Mouse (Mus musculus): ENCODE measurements at regions not wholly inside any gene's neighbourhood (a gene's known extent, or its start where the extent isn't known, plus 50 kb on each side); places are given as distances from the start of the nearest gene placed in this dataset.
A peak's percentile ranks its signal among the peaks of the same experiment; 100 is the strongest.

GRCm38 (mm10) chr2:180854349-180855004 is 66.3 kb downstream of the Ythdf1 start:
- H3K36me3 ChIP-seq = no peaks in the 10 kb centered on the region
- H3K4me1 ChIP-seq (replicated peaks) = peaks cover 23% of the 10 kb centered on the region
- no peaks in the 10 kb centered on the region for H3K9me3 ChIP-seq
- H3K27ac ChIP-seq (replicated peaks) = peak overlapping the region; percentile 83
- peak overlapping the region; percentile 23 for H3K9ac ChIP-seq
- WGBS = 2% methylated on average over 8 of the region's 8 CpGs
- ATAC-seq (ENCODE audit: low FRiP score, low read depth) = peak; percentile 40
- 0 out of 2 replicates have a peak overlapping the region, but pooled peaks have one; percentile 10 for H3K4me3 ChIP-seq
- peak overlapping the region; percentile 53 for H3K4me2 ChIP-seq
- H3K27me3 ChIP-seq = 0 out of 2 replicates have a peak, but pooled peaks cover 2% of the 10 kb centered on the region

GRCm38 (mm10) chr2:180847497-180847896 is 70.8 kb upstream of the Bhlhe23 start:
- H3K4me3 ChIP-seq = no peak overlapping the region
- peaks cover 13% of the 10 kb centered on the region; the same call in 1 of the 2 replicates for H3K4me1 ChIP-seq (replicated peaks)
- no peak overlapping the region for H3K4me2 ChIP-seq
- 41% methylated on average over 8 of the region's 8 CpGs for WGBS
- no peak overlapping the region for H3K9ac ChIP-seq
- H3K36me3 ChIP-seq = no peaks in the 10 kb centered on the region
- H3K27ac ChIP-seq (replicated peaks) = no peak overlapping the region; the same call in 1 of the 2 replicates
- no peaks in the 10 kb centered on the region for H3K27me3 ChIP-seq
- H3K9me3 ChIP-seq = no peaks in the 10 kb centered on the region
- no peak for ATAC-seq (ENCODE audit: low FRiP score, low read depth)

GRCm38 (mm10) chr2:180845011-180845410 is 68.3 kb upstream of the Bhlhe23 start:
- no peak overlapping the region for H3K27ac ChIP-seq (replicated peaks)
- WGBS = 52% methylated on average over 5 of the region's 5 CpGs
- ATAC-seq (ENCODE audit: low FRiP score, low read depth) = no peak
- H3K4me1 ChIP-seq (replicated peaks) = peaks cover 13% of the 10 kb centered on the region; the same call in 1 of the 2 replicates
- no peaks in the 10 kb centered on the region for H3K36me3 ChIP-seq
- no peak overlapping the region for H3K9ac ChIP-seq
- H3K4me2 ChIP-seq = no peak overlapping the region
- H3K4me3 ChIP-seq = no peak overlapping the region
- H3K9me3 ChIP-seq = no peaks in the 10 kb centered on the region
- no peaks in the 10 kb centered on the region for H3K27me3 ChIP-seq

GRCm38 (mm10) chr2:180843669-180844068 is 67.0 kb upstream of the Bhlhe23 start:
- ATAC-seq (ENCODE audit: low FRiP score, low read depth) = no peak
- 53% methylated on average over 2 of the region's 2 CpGs for WGBS
- Histone ChIP-seq H3K9ac (no peak overlapping the region), H3K27me3 (no peaks in the 10 kb centered on the region), H3K27ac (replicated peaks) (peak overlapping the region; percentile 42; the same call in 1 of the 2 replicates), H3K36me3 (no peaks in the 10 kb centered on the region), H3K4me3 (no peak overlapping the region), H3K4me1 (replicated peaks) (peaks cover 13% of the 10 kb centered on the region; the same call in 1 of the 2 replicates), H3K4me2 (no peak overlapping the region), H3K9me3 (no peaks in the 10 kb centered on the region)

DNA sequence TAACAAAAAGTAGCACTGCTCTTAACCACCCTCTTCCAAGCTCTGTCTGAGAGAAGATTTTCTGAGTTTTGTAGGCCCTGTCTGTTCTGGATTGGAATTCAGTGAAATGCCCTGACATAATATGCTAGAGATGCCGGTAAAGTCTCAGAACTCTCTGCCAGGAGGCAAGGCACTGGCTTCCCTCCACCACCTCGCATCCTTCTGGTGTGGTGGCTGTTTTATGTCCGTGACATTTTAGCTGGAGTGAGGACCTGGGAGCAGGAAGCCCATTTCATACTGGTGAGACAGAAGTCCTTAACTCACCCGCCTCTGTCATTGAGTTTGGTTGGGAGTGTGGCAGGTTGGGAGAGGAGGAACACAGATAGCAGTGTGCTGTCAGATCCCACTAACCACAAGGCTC is 62.4 kb upstream of the Bhlhe23 start:
- H3K9ac ChIP-seq = no peak overlapping the region
- H3K9me3 ChIP-seq = no peaks in the 10 kb centered on the region
- no peaks in the 10 kb centered on the region for H3K27me3 ChIP-seq
- no peaks in the 10 kb centered on the region for H3K36me3 ChIP-seq
- ATAC-seq (ENCODE audit: low FRiP score, low read depth) = no peak
- no peak overlapping the region for H3K4me3 ChIP-seq
- H3K4me2 ChIP-seq = no peak overlapping the region
- no peak overlapping the region for H3K27ac ChIP-seq (replicated peaks)
- H3K4me1 ChIP-seq (replicated peaks) = 0 out of 2 replicates have a peak, but pooled peaks cover 10% of the 10 kb centered on the region
- WGBS = 82% methylated on average over 4 of the region's 4 CpGs

GRCm38 (mm10) chr2:180837996-180838395 is 61.3 kb upstream of the Bhlhe23 start:
- ATAC-seq (ENCODE audit: low FRiP score, low read depth) = no peak
- H3K4me3 ChIP-seq = no peak overlapping the region
- H3K4me1 ChIP-seq (replicated peaks) = 0 out of 2 replicates have a peak, but pooled peaks cover 3% of the 10 kb centered on the region
- no peak overlapping the region for H3K27ac ChIP-seq (replicated peaks)
- WGBS = 62% methylated on average over 3 of the region's 3 CpGs
- no peak overlapping the region for H3K4me2 ChIP-seq
- H3K9ac ChIP-seq = no peak overlapping the region
- no peaks in the 10 kb centered on the region for H3K36me3 ChIP-seq
- no peaks in the 10 kb centered on the region for H3K27me3 ChIP-seq
- H3K9me3 ChIP-seq = no peaks in the 10 kb centered on the region

- Histone ChIP-seq H3K36me3 (no peaks in the 10 kb centered on the region), H3K27ac (replicated peaks) (no peak overlapping the region), H3K27me3 (no peaks in the 10 kb centered on the region), H3K4me1 (replicated peaks) (0 out of 2 replicates have a peak, but pooled peaks cover 3% of the 10 kb centered on the region), H3K9ac (no peak overlapping the region), H3K4me3 (no peak overlapping the region), H3K9me3 (no peaks in the 10 kb centered on the region), H3K4me2 (no peak overlapping the region)
- WGBS = 75% methylated on average over 9 of the region's 9 CpGs
- ATAC-seq (ENCODE audit: low FRiP score, low read depth) = no peak
These were observed 60.7 kb upstream of the Bhlhe23 start for GRCm38 (mm10) chr2:180837318-180837920.

GRCm38 (mm10) chr2:180835936-180836602 is 59.4 kb upstream of the Bhlhe23 start:
- H3K27ac ChIP-seq (replicated peaks) = no peak overlapping the region
- H3K9me3 ChIP-seq = no peaks in the 10 kb centered on the region
- H3K4me1 ChIP-seq (replicated peaks) = 0 out of 2 replicates have a peak, but pooled peaks cover 3% of the 10 kb centered on the region
- no peak overlapping the region for H3K4me2 ChIP-seq
- H3K4me3 ChIP-seq = no peak overlapping the region
- 72% methylated on average over 6 of the region's 6 CpGs for WGBS
- peak; percentile 34; the same call in 1 of the 2 replicates for ATAC-seq (ENCODE audit: low FRiP score, low read depth)
- no peaks in the 10 kb centered on the region for H3K27me3 ChIP-seq
- no peak overlapping the region for H3K9ac ChIP-seq
- no peaks in the 10 kb centered on the region for H3K36me3 ChIP-seq

DNA sequence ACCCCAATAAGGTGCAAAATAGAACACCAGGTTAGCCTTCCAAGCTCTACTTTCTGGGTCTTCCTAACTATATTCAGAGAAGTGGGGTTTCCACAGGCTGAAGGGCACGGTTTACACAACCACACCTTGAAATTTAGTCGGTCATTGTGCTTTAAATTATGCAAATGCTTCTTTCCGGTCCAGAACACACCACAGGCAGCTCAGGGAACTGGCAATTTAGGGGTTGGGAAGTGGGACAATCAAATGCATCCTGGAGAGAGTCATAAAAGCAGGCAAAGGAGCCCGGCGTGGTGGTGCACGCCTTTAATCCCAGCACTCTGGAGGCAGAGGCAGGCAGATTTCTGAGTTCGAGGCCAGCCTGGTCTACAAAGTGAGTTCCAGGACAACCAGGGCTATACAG is 56.0 kb upstream of the Bhlhe23 start:
- H3K36me3 ChIP-seq = no peaks in the 10 kb centered on the region
- 74% methylated on average over 7 of the region's 7 CpGs for WGBS
- H3K9ac ChIP-seq = no peak overlapping the region
- no peak overlapping the region for H3K4me2 ChIP-seq
- no peak overlapping the region for H3K4me3 ChIP-seq
- no peak for ATAC-seq (ENCODE audit: low FRiP score, low read depth)
- no peaks in the 10 kb centered on the region for H3K9me3 ChIP-seq
- H3K27ac ChIP-seq (replicated peaks) = no peak overlapping the region
- H3K27me3 ChIP-seq = no peaks in the 10 kb centered on the region
- no peaks in the 10 kb centered on the region for H3K4me1 ChIP-seq (replicated peaks)

DNA sequence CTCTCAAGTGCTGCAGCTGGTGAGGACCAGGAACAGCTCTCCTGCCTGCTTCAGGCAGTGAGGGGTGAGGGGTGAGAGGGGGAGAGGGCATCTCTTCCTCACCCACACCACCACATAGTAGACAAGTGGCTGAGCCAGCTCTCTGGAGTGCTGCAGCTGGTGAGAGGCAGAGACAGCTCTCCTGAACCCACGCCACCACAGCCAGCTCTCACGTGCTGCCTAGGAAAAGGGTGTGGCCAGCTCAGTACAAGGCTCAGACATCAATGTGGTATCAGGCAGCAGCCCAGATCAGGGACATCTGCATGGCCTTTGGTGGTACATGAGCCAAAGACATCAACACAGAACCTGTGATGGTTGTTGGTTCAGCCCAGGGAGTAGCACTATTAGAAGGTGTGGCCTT is 53.9 kb upstream of the Bhlhe23 start:
- Histone ChIP-seq H3K4me2 (no peak overlapping the region), H3K4me1 (replicated peaks) (peaks cover 7% of the 10 kb centered on the region), H3K27me3 (no peaks in the 10 kb centered on the region), H3K9ac (no peak overlapping the region), H3K4me3 (no peak overlapping the region), H3K27ac (replicated peaks) (no peak overlapping the region), H3K9me3 (no peaks in the 10 kb centered on the region), H3K36me3 (no peaks in the 10 kb centered on the region)
- no peak for ATAC-seq (ENCODE audit: low FRiP score, low read depth)
- 82% methylated on average over 2 of the region's 2 CpGs for WGBS

- peaks cover 21% of the 10 kb centered on the region for H3K4me1 ChIP-seq (replicated peaks)
- no peak overlapping the region for H3K4me3 ChIP-seq
- no peak overlapping the region for H3K27ac ChIP-seq (replicated peaks)
- 73% methylated on average over 2 of the region's 2 CpGs for WGBS
- ATAC-seq (ENCODE audit: low FRiP score, low read depth) = no peak
- H3K9me3 ChIP-seq = no peaks in the 10 kb centered on the region
- H3K9ac ChIP-seq = no peak overlapping the region
- H3K36me3 ChIP-seq = no peaks in the 10 kb centered on the region
- no peaks in the 10 kb centered on the region for H3K27me3 ChIP-seq
- no peak overlapping the region for H3K4me2 ChIP-seq
These were observed 51.4 kb upstream of the Bhlhe23 start for GRCm38 (mm10) chr2:180828086-180828485.

DNA sequence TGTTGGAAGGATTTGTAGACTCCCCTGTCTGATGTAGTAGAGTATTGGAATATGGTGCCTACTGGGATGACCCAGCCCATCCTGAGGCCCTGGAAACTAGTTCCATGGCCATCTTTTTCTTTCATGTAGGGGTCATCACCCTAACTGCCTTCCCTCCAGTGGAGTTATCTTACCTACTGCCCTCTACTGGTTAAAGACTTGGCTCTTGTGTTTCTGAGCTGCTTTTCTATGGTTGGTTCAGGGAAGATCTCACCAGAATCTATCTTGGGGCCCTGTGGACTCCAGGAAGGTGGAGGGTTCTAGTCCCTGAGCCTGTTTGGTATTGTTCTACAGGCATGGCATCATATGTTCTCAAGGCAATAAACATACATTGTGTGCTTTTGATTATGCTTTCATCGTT is 50.0 kb upstream of the Bhlhe23 start:
- peak overlapping the region; percentile 80 for H3K27ac ChIP-seq (replicated peaks)
- no peaks in the 10 kb centered on the region for H3K27me3 ChIP-seq
- H3K4me3 ChIP-seq = no peak overlapping the region
- no peak overlapping the region for H3K4me2 ChIP-seq
- no peaks in the 10 kb centered on the region for H3K36me3 ChIP-seq
- H3K9me3 ChIP-seq = no peaks in the 10 kb centered on the region
- H3K9ac ChIP-seq = no peak overlapping the region
- WGBS = 93% methylated on average over 1 of the region's 1 CpGs
- ATAC-seq (ENCODE audit: low FRiP score, low read depth) = no peak
- peaks cover 21% of the 10 kb centered on the region for H3K4me1 ChIP-seq (replicated peaks)

Data from hindbrain, embryonic 15.5 days (tissue).